Comparison of ENCODE assay signal across 12 mouse cellular contexts in genomic region chr12:99549811-99550210, GRCm38 (mm10).
"Had no signal": no experiment of that assay in that cellular context is flagged by ENCODE, and none has a peak within 500 bp of the region (broad histone marks: within the 10 kb centered on the region; RNA-seq: fewer than 3 reads in every experiment).

No protein-coding gene starts in this region.

- DNase-seq: retina, postnatal 1 day; right cerebral cortex, adult 18-20 months; right cerebral cortex, postnatal 14 days; right cerebral cortex, postnatal 25 days; right cerebral cortex, postnatal 4 days; spleen, adult 18-20 months; thymus, adult 18-20 months; thymus, adult 2 months; thymus, postnatal 14 days; thymus, postnatal 25 days; thymus, postnatal 36 days; thymus, postnatal 4 days had no signal
